Mouse (Mus musculus): ENCODE data around the gene Cfap46. TPM values are rescaled to one million over a fixed set of nuclear protein-coding genes. Genes with fewer than 3 reads are reported as not detected.

Gene Cfap46
- total and polyA plus RNA-seq, 2 experiments from 2014 or later, result not detected

DNA sequence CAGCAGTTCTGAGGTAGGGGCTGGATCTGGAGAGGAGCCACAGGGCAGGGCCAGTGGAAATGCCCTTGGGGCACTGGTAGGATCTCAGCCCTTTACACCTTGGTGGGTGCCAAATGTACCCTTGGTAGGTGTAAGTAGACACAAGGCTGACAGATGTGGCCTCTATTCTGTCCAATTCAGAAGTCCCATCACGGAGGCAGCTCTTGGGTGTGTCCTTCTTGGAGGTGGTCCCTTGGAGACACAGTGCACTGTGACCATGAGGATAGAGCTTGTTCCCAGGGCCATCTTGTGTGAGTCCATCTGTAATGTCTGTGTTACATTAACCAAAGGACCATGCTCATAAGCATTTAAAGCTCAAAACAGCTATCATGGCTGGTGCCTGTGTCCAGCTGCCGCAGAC lies 37.6 kb upstream of the Cfap46 start:
- no peaks in the 10 kb centered on the region for H3K4me1 ChIP-seq (ENCODE audit: control insufficient read depth, insufficient read depth)
- WGBS, result 80% methylated on average over 2 of the region's 2 CpGs
- H3K4me2 ChIP-seq (ENCODE audit: low read depth, low read length), result no peak overlapping the region
- no peaks in the 10 kb centered on the region for H3K36me3 ChIP-seq (replicated peaks; ENCODE audit: control insufficient read depth, insufficient read depth, low read length)
- no peak overlapping the region for H3K27ac ChIP-seq (ENCODE audit: low read depth)
- H3K9ac ChIP-seq (replicated peaks; ENCODE audit: low read depth, low read length), result no peak overlapping the region
- ATAC-seq (ENCODE audit: insufficient read depth, low read depth) (no peak), DNase-seq (ENCODE audit: low spot score) (no peak)
- H3K27me3 ChIP-seq (ENCODE audit: control insufficient read depth, insufficient read depth, low read length), result no peaks in the 10 kb centered on the region
- H3K9me3 ChIP-seq (replicated peaks; ENCODE audit: control insufficient read depth, low read length), result no peaks in the 10 kb centered on the region
- TF ChIP-seq EP300 (IDR thresholded peaks at IDR 0.05; ENCODE audit: low read depth) (no peak), CTCF (IDR thresholded peaks at IDR 0.05; ENCODE audit: low read depth) (no peak)
- H3K4me3 ChIP-seq (ENCODE audit: low read depth, low read length), result no peak overlapping the region

DNA sequence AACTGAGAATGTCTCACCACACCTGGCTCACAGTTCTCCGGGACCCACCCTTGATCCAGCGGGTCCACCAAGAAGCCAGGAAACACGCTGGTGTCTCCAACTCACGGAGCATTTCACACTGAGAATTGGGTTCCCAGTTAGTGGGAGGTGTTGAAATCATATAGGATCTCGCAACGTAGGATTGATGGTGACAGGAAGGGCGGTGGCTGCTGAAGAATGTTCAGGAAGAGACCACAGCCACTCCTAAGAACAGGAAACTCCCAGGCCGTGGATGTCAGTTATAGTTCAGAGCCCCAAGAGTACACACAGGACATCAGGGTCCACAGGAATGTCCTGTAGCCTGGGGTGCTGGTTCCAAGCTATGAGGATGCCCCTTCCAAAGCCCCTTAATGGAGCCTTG lies 34.2 kb upstream of the Cfap46 start:
- H3K9me3 ChIP-seq (replicated peaks; ENCODE audit: control insufficient read depth, low read length), result no peaks in the 10 kb centered on the region
- H3K4me3 ChIP-seq (ENCODE audit: low read depth, low read length), result no peak overlapping the region
- 60% methylated on average over 8 of the region's 8 CpGs for WGBS
- no peak overlapping the region for H3K27ac ChIP-seq (ENCODE audit: low read depth)
- H3K9ac ChIP-seq (replicated peaks; ENCODE audit: low read depth, low read length), result no peak overlapping the region
- H3K27me3 ChIP-seq (ENCODE audit: control insufficient read depth, insufficient read depth, low read length), result no peaks in the 10 kb centered on the region
- TF ChIP-seq EP300 (IDR thresholded peaks at IDR 0.05; ENCODE audit: low read depth) (no peak), CTCF (IDR thresholded peaks at IDR 0.05; ENCODE audit: low read depth) (no peak)
- no peaks in the 10 kb centered on the region for H3K36me3 ChIP-seq (replicated peaks; ENCODE audit: control insufficient read depth, insufficient read depth, low read length)
- DNase-seq (ENCODE audit: low spot score), result no peak
- no peak for ATAC-seq (ENCODE audit: insufficient read depth, low read depth)
- no peaks in the 10 kb centered on the region for H3K4me1 ChIP-seq (ENCODE audit: control insufficient read depth, insufficient read depth)
- H3K4me2 ChIP-seq (ENCODE audit: low read depth, low read length), result no peak overlapping the region

DNA sequence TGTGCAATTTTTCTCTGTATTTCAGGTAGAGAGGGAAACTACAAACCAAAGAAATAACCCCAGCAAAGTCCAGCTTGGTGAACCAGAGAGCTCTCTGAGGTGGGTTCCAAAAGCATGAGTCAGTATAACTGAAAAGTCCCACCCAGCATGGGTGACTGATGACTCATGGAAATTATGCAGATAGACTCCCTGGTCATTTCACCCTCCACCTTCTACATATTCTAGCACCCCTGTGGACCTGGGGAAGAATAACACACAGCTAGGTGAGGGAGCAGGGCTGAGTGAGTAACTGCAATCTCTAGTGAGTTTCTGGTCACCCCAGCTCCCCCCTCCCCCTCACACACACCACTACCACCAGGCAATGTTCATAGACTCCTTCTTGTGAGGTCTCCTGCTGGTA lies 28.2 kb upstream of the Cfap46 start:
- Histone ChIP-seq H3K36me3 (replicated peaks; ENCODE audit: control insufficient read depth, insufficient read depth, low read length) (no peaks in the 10 kb centered on the region), H3K27ac (ENCODE audit: low read depth) (no peak overlapping the region), H3K4me1 (ENCODE audit: control insufficient read depth, insufficient read depth) (no peaks in the 10 kb centered on the region), H3K9ac (replicated peaks; ENCODE audit: low read depth, low read length) (no peak overlapping the region), H3K4me3 (ENCODE audit: low read depth, low read length) (no peak overlapping the region), H3K9me3 (replicated peaks; ENCODE audit: control insufficient read depth, low read length) (no peaks in the 10 kb centered on the region), H3K4me2 (ENCODE audit: low read depth, low read length) (no peak overlapping the region), H3K27me3 (ENCODE audit: control insufficient read depth, insufficient read depth, low read length) (no peaks in the 10 kb centered on the region)
- ATAC-seq (ENCODE audit: insufficient read depth, low read depth) (no peak), DNase-seq (ENCODE audit: low spot score) (no peak)
- TF ChIP-seq CTCF (IDR thresholded peaks at IDR 0.05; ENCODE audit: low read depth) (no peak), EP300 (IDR thresholded peaks at IDR 0.05; ENCODE audit: low read depth) (no peak)

DNA sequence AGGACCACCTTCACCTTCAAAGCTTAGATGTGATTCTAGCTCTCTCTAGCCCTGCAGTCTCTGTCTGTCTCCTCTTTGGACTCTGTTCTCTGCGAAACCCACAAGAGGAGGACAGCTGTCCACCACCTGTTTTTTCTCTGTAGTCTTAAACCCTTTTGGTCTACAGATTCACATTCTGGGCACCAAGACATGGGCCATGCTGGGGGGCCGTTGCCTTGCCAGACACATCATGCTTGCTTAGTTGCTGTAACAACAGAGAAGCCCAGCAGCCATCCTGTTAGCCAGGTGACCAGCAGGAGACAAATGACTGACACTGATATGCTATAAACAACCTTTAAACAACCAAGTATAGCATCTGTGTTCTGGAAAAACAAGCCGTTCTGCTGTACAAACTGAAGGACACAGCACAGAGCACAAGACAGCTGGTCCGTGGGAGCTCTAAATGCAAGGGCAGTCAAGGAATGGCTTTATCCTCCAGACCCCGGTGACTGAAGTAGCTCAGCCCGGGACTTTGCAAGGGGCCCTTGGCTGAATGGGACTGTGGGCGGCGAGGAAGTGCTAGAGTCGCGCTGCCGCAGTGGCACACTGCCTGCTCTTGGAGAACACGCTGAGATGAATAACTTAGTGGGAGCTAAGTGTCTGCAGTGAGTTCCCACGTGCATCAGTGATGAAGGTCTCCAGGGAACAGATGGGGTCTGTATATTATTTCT lies 22.9 kb upstream of the Cfap46 start:
- Histone ChIP-seq H3K9ac (replicated peaks; ENCODE audit: low read depth, low read length) (no peak overlapping the region), H3K27me3 (ENCODE audit: control insufficient read depth, insufficient read depth, low read length) (no peaks in the 10 kb centered on the region; the same call in 1 of the 2 replicates), H3K27ac (ENCODE audit: low read depth) (no peak overlapping the region), H3K4me3 (ENCODE audit: low read depth, low read length) (no peak overlapping the region), H3K9me3 (replicated peaks; ENCODE audit: control insufficient read depth, low read length) (no peaks in the 10 kb centered on the region), H3K4me2 (ENCODE audit: low read depth, low read length) (no peak overlapping the region), H3K36me3 (replicated peaks; ENCODE audit: control insufficient read depth, insufficient read depth, low read length) (no peaks in the 10 kb centered on the region), H3K4me1 (ENCODE audit: control insufficient read depth, insufficient read depth) (no peaks in the 10 kb centered on the region)
- WGBS, result 52% methylated on average over 13 of the region's 13 CpGs
- ATAC-seq (ENCODE audit: insufficient read depth, low read depth), result no peak
- no peak for DNase-seq (ENCODE audit: low spot score)
- TF ChIP-seq CTCF (IDR thresholded peaks at IDR 0.05; ENCODE audit: low read depth) (no peak), EP300 (IDR thresholded peaks at IDR 0.05; ENCODE audit: low read depth) (no peak)

DNA sequence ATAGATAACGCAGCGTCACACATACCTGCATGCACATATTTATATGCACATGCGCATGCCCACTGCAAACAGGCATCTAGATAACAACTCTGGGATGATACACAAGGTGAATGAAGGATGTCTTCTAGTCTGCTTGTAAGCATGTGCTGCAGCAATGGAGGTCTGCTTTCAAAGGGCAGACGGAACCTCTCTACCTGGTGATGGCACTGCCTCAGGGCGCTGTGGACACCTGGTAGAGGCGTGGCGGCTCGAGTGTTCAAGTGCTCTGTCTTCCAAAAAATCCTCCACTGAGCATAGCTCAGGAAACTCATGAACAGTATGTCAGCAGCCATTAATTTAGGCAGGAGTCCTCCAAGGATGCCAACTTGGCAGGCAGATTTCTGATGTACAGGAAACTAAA lies 22.2 kb upstream of the Cfap46 start:
- WGBS, result 89% methylated on average over 8 of the region's 8 CpGs
- H3K27me3 ChIP-seq (ENCODE audit: control insufficient read depth, insufficient read depth, low read length), result no peaks in the 10 kb centered on the region; the same call in 1 of the 2 replicates
- H3K9me3 ChIP-seq (replicated peaks; ENCODE audit: control insufficient read depth, low read length), result no peaks in the 10 kb centered on the region
- TF ChIP-seq CTCF (IDR thresholded peaks at IDR 0.05; ENCODE audit: low read depth), result no peak
- no peak overlapping the region for H3K9ac ChIP-seq (replicated peaks; ENCODE audit: low read depth, low read length)
- no peaks in the 10 kb centered on the region for H3K4me1 ChIP-seq (ENCODE audit: control insufficient read depth, insufficient read depth)
- H3K4me3 ChIP-seq (ENCODE audit: low read depth, low read length), result no peak overlapping the region
- no peaks in the 10 kb centered on the region for H3K36me3 ChIP-seq (replicated peaks; ENCODE audit: control insufficient read depth, insufficient read depth, low read length)
- no peak for ATAC-seq (ENCODE audit: insufficient read depth, low read depth)
- DNase-seq (ENCODE audit: low spot score), result no peak
- H3K27ac ChIP-seq (ENCODE audit: low read depth), result no peak overlapping the region
- H3K4me2 ChIP-seq (ENCODE audit: low read depth, low read length), result no peak overlapping the region

DNA sequence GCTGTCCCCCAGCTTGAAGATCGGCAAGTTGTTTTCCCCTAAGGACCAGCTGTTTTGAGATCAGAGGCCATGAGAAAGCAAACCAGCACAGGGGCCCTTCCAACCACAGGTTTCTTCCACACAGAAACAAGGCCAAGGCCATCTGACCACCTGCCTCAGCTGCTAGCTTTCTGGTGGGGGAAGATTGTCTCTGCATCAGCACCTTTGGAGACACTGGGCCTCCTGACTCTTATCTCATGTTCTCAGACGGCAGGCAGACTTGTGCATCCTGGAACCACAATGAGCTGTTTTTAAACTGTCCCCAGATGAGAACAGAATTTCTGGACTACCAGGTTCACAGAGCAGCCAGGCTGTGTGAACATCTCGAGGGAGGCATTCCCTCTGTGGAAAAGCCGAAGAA lies 21.5 kb upstream of the Cfap46 start:
- Histone ChIP-seq H3K27me3 (ENCODE audit: control insufficient read depth, insufficient read depth, low read length) (no peaks in the 10 kb centered on the region; the same call in 1 of the 2 replicates), H3K27ac (ENCODE audit: low read depth) (no peak overlapping the region), H3K4me2 (ENCODE audit: low read depth, low read length) (no peak overlapping the region), H3K36me3 (replicated peaks; ENCODE audit: control insufficient read depth, insufficient read depth, low read length) (no peaks in the 10 kb centered on the region), H3K4me1 (ENCODE audit: control insufficient read depth, insufficient read depth) (no peaks in the 10 kb centered on the region), H3K9ac (replicated peaks; ENCODE audit: low read depth, low read length) (no peak overlapping the region), H3K9me3 (replicated peaks; ENCODE audit: control insufficient read depth, low read length) (no peaks in the 10 kb centered on the region), H3K4me3 (ENCODE audit: low read depth, low read length) (no peak overlapping the region)
- DNase-seq (ENCODE audit: low spot score) (no peak), ATAC-seq (ENCODE audit: insufficient read depth, low read depth) (no peak)
- WGBS, result 44% methylated on average over 4 of the region's 4 CpGs
- TF ChIP-seq CTCF (IDR thresholded peaks at IDR 0.05; ENCODE audit: low read depth) (no peak), EP300 (IDR thresholded peaks at IDR 0.05; ENCODE audit: low read depth) (no peak)

All from heart, postnatal 0 days (tissue).